Mouse (Mus musculus): ENCODE data around the gene Phldb2.
A peak's percentile ranks its signal among the peaks of the same experiment; 100 is the strongest.

The Phldb2 gene

DNA sequence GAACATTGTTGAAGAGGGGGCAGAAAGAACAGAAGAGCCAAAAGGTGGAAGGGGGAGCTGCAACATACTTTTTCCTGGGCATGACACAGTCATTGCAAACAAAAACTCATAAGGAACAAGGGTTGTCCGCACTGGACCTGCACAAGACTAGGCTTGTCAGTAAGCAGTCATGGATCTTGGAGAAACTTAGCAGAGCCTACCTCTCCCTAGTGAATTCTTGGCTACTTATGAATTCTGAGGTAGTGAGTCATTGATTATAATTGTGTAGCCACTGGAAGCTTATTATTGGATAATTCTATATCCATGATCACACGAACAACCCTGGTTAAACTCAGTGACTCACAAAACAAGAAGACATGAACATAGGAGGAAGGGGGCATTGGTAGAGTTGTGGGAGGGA, 7.1 kb downstream of the Phldb2 start:
- DNase-seq: no peak

GRCm38 (mm10) chr16:45945649-45946048, 7.7 kb downstream of the Phldb2 start:
- no peak for DNase-seq

- DNase-seq: peak; percentile 42 to 63
These were observed 8.2 kb downstream of the Phldb2 start for GRCm38 (mm10) chr16:45945174-45945631.

DNA sequence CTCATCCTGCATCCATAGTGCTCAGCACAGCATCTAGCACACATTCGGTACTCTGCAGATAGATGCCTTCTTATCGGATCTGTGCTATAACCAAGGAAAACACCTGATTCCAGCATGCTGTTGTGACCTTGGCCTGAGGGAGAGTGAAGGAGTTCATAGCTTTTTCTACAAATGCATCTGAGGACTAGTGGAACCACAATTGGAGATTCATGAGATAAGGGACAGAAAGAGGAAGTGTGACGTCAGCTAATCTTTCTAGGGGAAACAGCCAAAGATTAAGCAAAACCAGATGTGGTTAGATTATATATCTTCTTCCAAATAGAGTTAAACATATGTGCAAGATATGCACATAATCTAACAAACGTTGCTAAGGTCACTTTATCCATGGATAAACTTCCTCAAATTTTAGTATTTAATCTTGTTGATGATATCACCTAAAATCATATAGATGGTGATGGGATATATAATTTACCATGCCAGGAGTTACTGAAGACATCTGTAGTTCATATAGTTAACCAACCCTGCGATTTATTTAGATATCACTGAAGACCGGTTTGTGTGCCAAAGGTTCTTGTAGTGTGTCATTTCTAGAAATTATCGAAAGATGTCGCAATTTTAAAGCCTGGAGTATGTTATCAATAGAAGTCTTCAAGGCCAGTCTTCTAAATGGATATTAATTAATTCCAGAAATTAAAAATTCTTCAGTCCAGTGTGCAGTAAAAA, 11.1 kb downstream of the Phldb2 start:
- DNase-seq: no peak

- no peak for DNase-seq
These were observed 12.7 kb downstream of the Phldb2 start for GRCm38 (mm10) chr16:45940701-45941100.

- no peak for DNase-seq
These were observed 14.0 kb downstream of the Phldb2 start for GRCm38 (mm10) chr16:45939436-45939835.

DNA sequence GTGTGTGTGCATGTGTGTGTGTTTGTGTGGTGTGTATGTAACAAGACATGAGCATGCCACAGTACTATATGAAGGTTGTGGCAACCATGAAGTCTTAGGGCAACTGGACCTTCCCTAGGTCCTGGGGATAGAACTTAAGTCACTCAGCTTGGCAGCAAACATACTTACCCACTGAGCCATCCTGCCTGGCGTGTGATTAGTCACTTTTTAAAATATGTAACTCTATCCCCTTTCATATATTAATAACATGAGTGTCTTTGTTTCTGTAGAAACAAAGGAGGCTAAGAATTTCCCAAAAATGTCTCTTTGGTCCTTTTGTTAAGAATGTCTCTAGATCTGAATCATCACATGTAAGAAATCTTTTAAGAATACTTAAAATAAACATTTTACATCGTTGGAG, 16.0 kb downstream of the Phldb2 start:
- DNase-seq: no peak

GRCm38 (mm10) chr16:45936521-45936920, 16.9 kb downstream of the Phldb2 start:
- no peak for DNase-seq

- no peak for DNase-seq
These were observed 17.4 kb downstream of the Phldb2 start for GRCm38 (mm10) chr16:45935956-45936483.

- no peak for DNase-seq
These were observed 18.5 kb downstream of the Phldb2 start for GRCm38 (mm10) chr16:45934721-45935407.

DNA sequence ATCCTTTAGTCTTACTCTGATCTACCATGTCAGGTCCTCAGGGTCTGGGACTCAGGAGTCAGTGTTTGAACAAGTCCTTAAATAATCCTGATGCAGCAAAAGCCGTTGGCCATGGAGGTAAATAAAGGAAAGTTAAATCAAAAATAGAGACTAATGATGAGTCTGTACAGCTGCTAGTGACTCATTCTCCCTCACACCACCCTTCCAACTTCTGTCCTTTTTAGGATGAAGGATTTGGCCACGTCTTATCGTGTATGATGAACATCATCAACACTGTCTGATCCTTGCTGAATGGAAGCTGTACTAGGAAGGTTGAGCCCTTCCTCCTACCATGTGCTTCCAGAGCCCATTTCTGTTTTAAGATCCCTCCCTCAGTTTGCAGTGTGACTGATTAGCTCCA, 23.1 kb downstream of the Phldb2 start:
- no peak for DNase-seq

DNA sequence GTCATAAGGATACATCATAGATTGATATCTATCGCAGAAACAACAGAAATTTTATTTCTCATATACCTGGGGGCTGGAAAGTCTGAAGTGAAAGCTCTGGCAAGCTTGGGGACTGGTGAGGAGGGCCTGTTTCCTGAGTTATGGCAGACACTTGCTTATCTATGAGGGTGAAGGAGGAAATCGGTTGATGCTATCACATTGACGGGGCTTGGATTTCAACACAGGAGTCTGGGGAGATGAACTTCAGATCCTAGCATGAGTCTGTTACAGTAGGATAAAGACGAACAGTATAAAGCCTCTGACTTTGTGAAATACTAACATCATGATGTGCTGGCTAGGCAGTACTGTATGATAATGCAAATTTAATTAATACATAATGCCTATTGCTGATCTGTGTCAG, 25.3 kb downstream of the Phldb2 start:
- no peak for DNase-seq

GRCm38 (mm10) chr16:45927601-45928000, 25.8 kb downstream of the Phldb2 start:
- no peak for DNase-seq

GRCm38 (mm10) chr16:45926875-45927274, 26.5 kb downstream of the Phldb2 start:
- DNase-seq: peak; percentile 31 to 67

DNA sequence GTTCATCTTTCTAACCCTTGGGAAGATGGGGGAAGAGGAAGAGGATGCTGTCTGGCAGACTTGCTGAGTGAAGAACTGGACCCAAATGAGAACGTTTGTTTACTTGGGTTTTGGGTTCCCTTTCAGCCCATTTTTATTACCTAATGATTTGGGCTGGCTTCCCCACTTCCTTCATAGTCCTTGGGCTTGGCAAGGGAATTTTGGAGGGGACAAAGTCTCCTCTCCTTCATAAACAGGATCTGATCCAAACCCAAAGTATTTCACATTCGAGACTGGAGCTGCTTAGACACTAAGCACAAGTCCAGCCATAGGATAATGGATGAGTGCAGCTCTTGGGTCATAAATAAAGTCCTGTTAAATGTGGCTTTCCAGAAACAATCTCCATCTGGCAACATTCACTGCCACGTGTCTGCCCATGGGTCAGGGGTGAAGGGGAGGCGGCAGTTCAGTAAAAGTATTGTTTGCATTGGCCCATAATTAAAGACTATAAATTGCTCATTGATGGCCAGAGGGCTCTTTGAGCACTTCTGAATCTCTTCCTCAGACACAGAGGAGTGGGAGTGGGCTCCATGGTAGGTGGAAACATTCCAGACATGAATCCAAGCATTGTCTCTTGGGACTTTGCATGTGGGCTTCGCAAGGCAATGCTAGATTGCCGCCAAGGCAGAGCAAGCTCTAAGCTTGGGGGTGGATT, 29.5 kb downstream of the Phldb2 start:
- no peak for DNase-seq

GRCm38 (mm10) chr16:45922546-45923229, 30.7 kb downstream of the Phldb2 start:
- DNase-seq: peak; percentile 61 to 78

GRCm38 (mm10) chr16:45919572-45919971, 33.8 kb downstream of the Phldb2 start:
- DNase-seq: no peak

GRCm38 (mm10) chr16:45903595-45903994, 49.8 kb downstream of the Phldb2 start:
- DNase-seq: no peak

- DNase-seq: no peak
These were observed 54.9 kb downstream of the Phldb2 start for GRCm38 (mm10) chr16:45898459-45898858.

DNA sequence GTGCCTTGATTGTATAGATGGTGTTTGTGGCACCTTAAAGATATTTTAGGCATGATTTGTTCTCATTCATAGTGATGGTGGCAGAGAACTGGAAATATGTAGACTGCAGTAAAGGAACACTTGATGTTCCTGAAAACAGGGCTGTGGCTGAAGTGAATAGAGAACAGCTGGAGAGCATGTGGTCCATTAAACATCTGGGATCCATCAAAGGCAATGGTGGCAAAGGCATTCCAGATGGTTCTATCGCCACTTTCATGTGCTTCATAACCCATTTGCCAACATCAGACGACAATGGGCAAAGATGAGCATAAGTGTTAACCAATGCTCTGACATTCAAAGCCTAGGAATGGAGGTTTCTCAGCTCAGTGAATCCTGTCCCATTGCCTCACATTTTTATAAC, 56.8 kb downstream of the Phldb2 start:
- DNase-seq: no peak

GRCm38 (mm10) chr16:45894998-45895397, 58.4 kb downstream of the Phldb2 start:
- DNase-seq: no peak

GRCm38 (mm10) chr16:45893796-45894195, 59.6 kb downstream of the Phldb2 start:
- peak; percentile 49 to 63 for DNase-seq

- DNase-seq: peak; percentile 70 to 81
These were observed 60.5 kb downstream of the Phldb2 start for GRCm38 (mm10) chr16:45892928-45893327.
